Mouse (Mus musculus): ENCODE data around the gene Gabbr2. TPM values are rescaled to one million over a fixed set of nuclear protein-coding genes. Genes with fewer than 3 reads are reported as not detected.

Gabbr2 gene
- total RNA-seq, 2 experiments from 2014 or later: 0.25 to 0.34 TPM

GRCm38 (mm10) chr4:46988824-46989223, 2.8 kb downstream of the Gabbr2 start:
- no peak for DNase-seq (ENCODE audit: low spot score in 2 of 2)

- no peak for DNase-seq (ENCODE audit: low spot score in 2 of 2)
Measured at GRCm38 (mm10) chr4:46988257-46988656, 3.4 kb downstream of the Gabbr2 start.

GRCm38 (mm10) chr4:46987809-46988208, 3.9 kb downstream of the Gabbr2 start:
- DNase-seq (ENCODE audit: low spot score in 2 of 2): no peak

- no peak for DNase-seq (ENCODE audit: low spot score in 2 of 2)
Measured at GRCm38 (mm10) chr4:46986054-46986453, 5.6 kb downstream of the Gabbr2 start.

- no peak for DNase-seq (ENCODE audit: low spot score in 2 of 2)
Measured at GRCm38 (mm10) chr4:46982912-46983311, 8.8 kb downstream of the Gabbr2 start.

- DNase-seq (ENCODE audit: low spot score in 2 of 2): no peak
Measured at GRCm38 (mm10) chr4:46982094-46982493, 9.6 kb downstream of the Gabbr2 start.

GRCm38 (mm10) chr4:46978371-46978770, 13.3 kb downstream of the Gabbr2 start:
- no peak for DNase-seq (ENCODE audit: low spot score in 2 of 2)

- no peak for DNase-seq (ENCODE audit: low spot score in 2 of 2)
Measured at GRCm38 (mm10) chr4:46977161-46977560, 14.5 kb downstream of the Gabbr2 start.

GRCm38 (mm10) chr4:46976671-46977071, 15.0 kb downstream of the Gabbr2 start:
- no peak for DNase-seq (ENCODE audit: low spot score in 2 of 2)

GRCm38 (mm10) chr4:46973322-46973721, 18.4 kb downstream of the Gabbr2 start:
- no peak for DNase-seq (ENCODE audit: low spot score in 2 of 2)

GRCm38 (mm10) chr4:46967981-46968380, 23.7 kb downstream of the Gabbr2 start:
- DNase-seq (ENCODE audit: low spot score in 2 of 2): no peak

GRCm38 (mm10) chr4:46966551-46966950, 25.1 kb downstream of the Gabbr2 start:
- DNase-seq (ENCODE audit: low spot score in 2 of 2): peak in 1 of 2 experiments; percentile 50

- no peak for DNase-seq (ENCODE audit: low spot score in 2 of 2)
Measured at GRCm38 (mm10) chr4:46961403-46961802, 30.3 kb downstream of the Gabbr2 start.

- DNase-seq (ENCODE audit: low spot score in 2 of 2): no peak
Measured at GRCm38 (mm10) chr4:46960208-46960607, 31.5 kb downstream of the Gabbr2 start.

- no peak for DNase-seq (ENCODE audit: low spot score in 2 of 2)
Measured at GRCm38 (mm10) chr4:46959776-46960175, 31.9 kb downstream of the Gabbr2 start.

GRCm38 (mm10) chr4:46957955-46958354, 33.7 kb downstream of the Gabbr2 start:
- DNase-seq (ENCODE audit: low spot score in 2 of 2): no peak

- no peak for DNase-seq (ENCODE audit: low spot score in 2 of 2)
Measured at GRCm38 (mm10) chr4:46956966-46957365, 34.7 kb downstream of the Gabbr2 start.

- no peak for DNase-seq (ENCODE audit: low spot score in 2 of 2)
Measured at GRCm38 (mm10) chr4:46953021-46953420, 38.7 kb downstream of the Gabbr2 start.

GRCm38 (mm10) chr4:46952562-46952961, 39.1 kb downstream of the Gabbr2 start:
- DNase-seq (ENCODE audit: low spot score in 2 of 2): no peak

- no peak for DNase-seq (ENCODE audit: low spot score in 2 of 2)
Measured at GRCm38 (mm10) chr4:46934291-46934690, 57.4 kb downstream of the Gabbr2 start.

GRCm38 (mm10) chr4:46933590-46933989, 58.1 kb downstream of the Gabbr2 start:
- DNase-seq (ENCODE audit: low spot score in 2 of 2): no peak

GRCm38 (mm10) chr4:46931706-46932397, 59.8 kb downstream of the Gabbr2 start:
- DNase-seq (ENCODE audit: low spot score in 2 of 2): no peak

- DNase-seq (ENCODE audit: low spot score in 2 of 2): no peak
Measured at GRCm38 (mm10) chr4:46928112-46928511, 63.6 kb downstream of the Gabbr2 start.

Data from gastrocnemius, postnatal 4 days (tissue).